Mouse (Mus musculus) embryonic facial prominence, embryonic 12.5 days (tissue): ENCODE results near the gene Tacc2. TPM values are rescaled to one million over a fixed set of nuclear protein-coding genes. Genes with fewer than 3 reads are reported as not detected.
"Not testable (repeated sequence)": the region's sequence is repeated elsewhere in the genome, so short reads cannot be mapped to it uniquely, and the experiment has no call there.

ENCODE experiments used
- ATAC-seq: fragments of 200-750 bp; cut with Nextera tagmentation; 2 replicates; pipeline ENCODE4 v1.8.0; 2017; ENCODE audit not compliant: insufficient number of reproducible peaks, insufficient read depth, low FRiP score, low TSS enrichment
- H3K27ac ChIP-seq: fragments of 300-500 bp; sonication (generic); 2 replicates; pipeline ENCODE4 v1.5.1; 2016; ENCODE audit warnings: mild to moderate bottlenecking
- H3K27me3 ChIP-seq: fragments of 300-500 bp; sonication (generic); 2 replicates; pipeline ENCODE4 v1.6.1; 2016; ENCODE audit warnings: mild to moderate bottlenecking, moderate library complexity
- H3K36me3 ChIP-seq: fragments of 300-500 bp; sonication (generic); 2 replicates; pipeline ENCODE4 v1.6.1; 2016; ENCODE audit warnings: mild to moderate bottlenecking
- H3K4me1 ChIP-seq: fragments of 300-500 bp; sonication (generic); 2 replicates; pipeline ENCODE4 v1.6.1; 2016
- H3K4me2 ChIP-seq: fragments of 300-500 bp; sonication (generic); replicated peaks from 2 replicates; pipeline ENCODE4 v1.6.1; 2016; ENCODE audit warnings: mild to moderate bottlenecking, moderate library complexity
- H3K4me3 ChIP-seq: fragments of 300-500 bp; sonication (generic); 2 replicates; pipeline ENCODE4 v1.5.1; 2016; ENCODE audit warnings: mild to moderate bottlenecking
- H3K9ac ChIP-seq: fragments of 300-500 bp; sonication (generic); 2 replicates; pipeline ENCODE4 v1.6.1; 2016; ENCODE audit warnings: mild to moderate bottlenecking, moderate library complexity
- H3K9me3 ChIP-seq: fragments of 300-500 bp; sonication (generic); 2 replicates; pipeline ENCODE4 v1.6.1; 2016; ENCODE audit warnings: mild to moderate bottlenecking, moderate library complexity
- WGBS: fragments of 180-500 bp; shearing (Covaris S2); methylation state at CpG from one replicate; pipeline ENCODE4 v1.1.7; 2016; 5-methylcytosine and 5-hydroxymethylcytosine counted together
- polyA plus RNA-seq: library from polyadenylated mRNA; unstranded; fragments of >200 nt; fragmentation: Nextera tagmentation; extraction: Ambion mirVana; gene quantifications from 2 replicates; pipeline ENCODE4 v1.2.1, GENCODE M21; 2016

The Tacc2 gene
- polyA plus RNA-seq, 1 experiment from 2014 or later: 53.2 TPM

DNA sequence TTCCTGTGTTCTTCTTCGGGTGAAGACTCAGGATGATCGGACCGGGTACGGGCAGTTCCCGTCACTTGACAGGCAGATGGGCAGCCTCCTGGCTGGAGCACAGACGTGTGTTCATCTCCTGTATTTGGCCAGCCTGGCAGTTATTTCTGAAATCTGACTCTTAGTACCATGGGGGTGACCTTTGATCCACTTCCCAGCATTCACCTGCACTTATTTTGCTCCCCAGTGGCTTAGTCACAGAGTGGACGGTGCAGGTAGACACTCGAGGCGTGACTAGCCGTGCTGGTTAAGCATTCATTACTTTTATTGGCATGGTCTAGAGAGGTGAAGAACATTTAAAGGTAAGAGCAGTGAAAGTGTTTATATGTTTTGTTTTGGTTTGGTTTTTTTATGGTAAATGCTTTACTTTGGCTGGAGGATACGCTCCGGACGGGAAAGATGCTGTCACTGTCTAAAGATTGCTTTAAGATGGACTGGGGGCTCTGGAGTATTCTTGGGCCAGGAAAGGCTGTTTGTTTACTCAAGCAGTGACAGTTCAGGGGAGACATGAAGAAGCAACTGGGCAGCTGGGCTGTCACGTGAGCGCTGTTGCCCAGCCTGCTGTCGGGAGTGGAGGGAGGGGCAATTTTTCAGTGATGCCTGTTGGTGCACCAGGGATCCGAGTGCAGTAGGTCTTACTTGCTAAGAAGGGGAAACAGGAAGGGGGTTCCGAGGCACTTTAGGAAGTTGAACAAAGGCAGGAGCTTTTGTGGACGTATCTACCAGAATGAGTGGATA lies 19.0 kb downstream of the Tacc2 start:
- not testable (repeated sequence) for H3K9me3 ChIP-seq
- WGBS: 52% methylated on average over 9 of the region's 19 CpGs

DNA sequence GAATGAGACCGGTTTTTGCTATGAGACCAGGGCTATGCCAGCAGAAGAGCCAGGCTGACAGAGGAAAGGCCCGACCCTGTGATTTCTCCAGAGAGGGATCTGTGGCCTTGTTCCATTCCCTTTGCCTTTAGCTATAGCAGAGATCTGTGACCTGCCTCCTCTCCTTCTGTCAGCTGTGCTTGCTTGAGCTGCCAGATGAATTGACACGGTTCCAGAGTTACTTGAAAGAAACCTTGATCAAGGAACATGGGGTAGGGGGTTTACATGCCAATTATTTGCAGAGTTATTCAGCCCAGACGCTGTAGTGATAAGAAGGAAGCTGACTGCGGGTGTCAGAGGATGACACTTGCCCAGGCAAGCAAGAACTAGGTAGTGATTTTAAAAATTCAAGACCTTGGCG lies 20.3 kb downstream of the Tacc2 start:
- no peak overlapping the region for H3K4me2 ChIP-seq
- no peak overlapping the region for H3K9ac ChIP-seq
- no peak overlapping the region for H3K4me3 ChIP-seq
- H3K27ac ChIP-seq: no peak overlapping the region
- no peaks in the 10 kb centered on the region for H3K27me3 ChIP-seq
- ATAC-seq: no peak
- H3K4me1 ChIP-seq: no peaks in the 10 kb centered on the region
- H3K36me3 ChIP-seq: no peaks in the 10 kb centered on the region
- 61% methylated on average over 6 of the region's 6 CpGs for WGBS
- H3K9me3 ChIP-seq: no peaks in the 10 kb centered on the region

More for the DNA sequence above, 19.0 kb downstream of the Tacc2 start:
- H3K9ac ChIP-seq, H3K4me1 ChIP-seq, H3K4me3 ChIP-seq, H3K27me3 ChIP-seq, H3K27ac ChIP-seq, H3K36me3 ChIP-seq, ATAC-seq, H3K4me2 ChIP-seq: not testable (repeated sequence)

DNA sequence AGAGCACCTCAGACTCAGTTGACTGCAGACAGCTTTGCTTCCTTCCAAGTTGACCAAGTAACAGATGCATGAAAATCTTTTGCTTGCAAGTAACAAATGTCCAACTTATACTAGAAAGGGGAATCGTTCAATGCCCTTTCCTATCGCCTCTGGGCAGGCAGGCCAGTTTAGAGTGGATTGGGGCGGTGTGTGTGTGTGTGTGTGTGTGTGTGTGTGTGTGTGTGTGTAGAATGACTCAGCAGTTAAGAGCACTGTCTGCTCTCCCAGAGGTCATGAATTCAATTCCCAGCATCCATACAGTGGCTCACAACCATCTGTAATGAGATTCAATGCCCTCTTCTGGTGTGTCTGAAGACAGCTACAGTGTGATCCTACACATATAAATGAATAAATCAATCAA lies 22.8 kb downstream of the Tacc2 start:
- no peaks in the 10 kb centered on the region for H3K9me3 ChIP-seq
- 73% methylated on average over 3 of the region's 3 CpGs for WGBS
- no peaks in the 10 kb centered on the region for H3K4me1 ChIP-seq
- ATAC-seq: no peak
- H3K36me3 ChIP-seq: no peaks in the 10 kb centered on the region
- no peak overlapping the region for H3K4me2 ChIP-seq
- H3K27ac ChIP-seq: no peak overlapping the region
- no peak overlapping the region for H3K9ac ChIP-seq
- H3K27me3 ChIP-seq: no peaks in the 10 kb centered on the region
- H3K4me3 ChIP-seq: no peak overlapping the region

DNA sequence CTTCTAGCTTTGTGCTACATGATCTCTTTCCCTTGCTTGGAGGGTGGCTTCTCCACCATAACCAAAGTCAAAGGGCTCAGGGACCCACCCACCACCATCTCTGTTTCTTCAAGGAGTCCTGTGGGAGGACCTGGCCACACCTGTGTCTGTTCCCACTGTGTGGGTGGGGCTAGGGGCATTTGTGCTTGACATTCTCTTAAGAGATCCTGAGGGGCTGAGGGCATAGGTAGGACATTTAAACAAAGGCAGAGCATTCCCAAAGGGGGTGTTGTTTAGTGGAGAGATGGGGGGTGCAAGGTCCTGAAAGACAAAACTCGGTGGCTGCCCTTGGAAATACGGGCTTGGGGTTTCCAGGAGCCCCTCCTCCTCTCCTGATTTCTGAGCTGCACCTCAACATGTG lies 23.3 kb downstream of the Tacc2 start:
- no peaks in the 10 kb centered on the region for H3K9me3 ChIP-seq
- H3K4me3 ChIP-seq: no peak overlapping the region
- no peak for ATAC-seq
- H3K4me2 ChIP-seq: no peak overlapping the region
- H3K27me3 ChIP-seq: no peaks in the 10 kb centered on the region
- H3K27ac ChIP-seq: no peak overlapping the region
- no peaks in the 10 kb centered on the region for H3K4me1 ChIP-seq
- no peaks in the 10 kb centered on the region for H3K36me3 ChIP-seq
- 76% methylated on average over 2 of the region's 2 CpGs for WGBS
- no peak overlapping the region for H3K9ac ChIP-seq

DNA sequence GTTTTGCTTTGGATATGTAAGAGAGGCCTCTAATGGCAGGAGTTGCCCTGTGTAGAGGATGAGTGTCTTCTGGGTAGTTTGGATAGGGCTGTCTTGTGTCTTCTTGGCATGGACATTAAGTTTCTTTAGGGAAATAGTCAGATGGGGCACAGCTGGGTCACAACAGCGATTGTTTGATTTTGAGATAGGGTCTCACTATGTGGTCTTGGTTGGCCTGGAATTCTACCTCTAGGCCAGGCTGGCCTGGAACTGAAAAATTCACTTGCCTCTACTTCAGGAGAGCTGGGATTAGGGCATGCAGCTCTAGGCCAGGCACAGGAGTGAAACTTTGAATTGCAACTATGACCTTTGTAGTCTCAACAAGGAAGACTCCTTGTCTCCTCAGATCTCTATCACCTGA lies 25.6 kb downstream of the Tacc2 start:
- H3K4me2 ChIP-seq: no peak overlapping the region
- no peak overlapping the region for H3K4me3 ChIP-seq
- no peak overlapping the region for H3K27ac ChIP-seq
- H3K9ac ChIP-seq: no peak overlapping the region
- 90% methylated on average over 1 of the region's 1 CpGs for WGBS
- H3K9me3 ChIP-seq: no peaks in the 10 kb centered on the region
- no peaks in the 10 kb centered on the region for H3K4me1 ChIP-seq
- H3K27me3 ChIP-seq: no peaks in the 10 kb centered on the region
- ATAC-seq: no peak
- no peaks in the 10 kb centered on the region for H3K36me3 ChIP-seq

DNA sequence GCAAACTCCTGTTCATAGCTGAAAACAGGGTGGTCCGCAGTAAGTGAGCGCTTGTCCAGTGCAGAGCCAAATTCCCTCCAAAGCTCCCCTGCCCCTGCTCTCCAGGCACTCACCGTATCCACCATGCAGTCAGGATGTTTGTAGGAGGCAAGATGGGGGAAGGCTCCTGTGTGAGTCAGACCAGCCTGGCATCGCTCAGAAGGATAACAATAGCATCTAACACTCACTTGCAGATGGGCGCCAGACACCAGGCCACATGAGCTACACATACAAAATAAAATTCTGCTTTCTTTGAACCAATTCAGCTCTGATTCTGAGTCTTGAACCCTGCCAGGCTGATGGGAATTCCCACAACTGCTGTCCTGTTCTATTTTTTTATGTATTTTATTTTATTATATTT lies 26.3 kb downstream of the Tacc2 start:
- no peak for ATAC-seq
- H3K4me2 ChIP-seq: no peak overlapping the region
- no peak overlapping the region for H3K4me3 ChIP-seq
- H3K9me3 ChIP-seq: no peaks in the 10 kb centered on the region
- WGBS: 87% methylated on average over 5 of the region's 5 CpGs
- H3K4me1 ChIP-seq: no peaks in the 10 kb centered on the region
- no peaks in the 10 kb centered on the region for H3K27me3 ChIP-seq
- H3K9ac ChIP-seq: no peak overlapping the region
- no peak overlapping the region for H3K27ac ChIP-seq
- no peaks in the 10 kb centered on the region for H3K36me3 ChIP-seq

DNA sequence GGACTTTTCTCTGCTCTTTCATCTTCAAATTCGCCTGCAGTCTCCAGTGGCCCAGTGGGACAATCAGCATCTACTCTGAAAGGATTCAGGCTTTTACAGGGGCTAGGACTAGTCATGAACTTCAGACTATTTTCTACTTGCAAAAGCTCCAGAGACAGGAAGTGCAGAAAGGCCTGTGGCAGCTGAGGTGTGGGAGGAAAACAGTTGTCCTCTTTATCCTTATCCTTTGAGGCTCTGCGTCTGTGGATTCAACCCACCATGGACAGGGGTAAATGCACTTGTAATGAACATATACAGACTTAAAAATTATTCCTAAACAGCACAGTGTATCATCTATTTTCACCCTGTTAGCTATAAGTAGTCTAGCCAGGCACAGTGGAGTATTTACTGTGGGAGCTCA lies 27.2 kb downstream of the Tacc2 start:
- no peak overlapping the region for H3K4me2 ChIP-seq
- no peaks in the 10 kb centered on the region for H3K27me3 ChIP-seq
- H3K27ac ChIP-seq: no peak overlapping the region
- no peak for ATAC-seq
- 75% methylated on average over 2 of the region's 2 CpGs for WGBS
- H3K4me1 ChIP-seq: no peaks in the 10 kb centered on the region
- H3K9ac ChIP-seq: no peak overlapping the region
- no peaks in the 10 kb centered on the region for H3K9me3 ChIP-seq
- no peak overlapping the region for H3K4me3 ChIP-seq
- H3K36me3 ChIP-seq: no peaks in the 10 kb centered on the region

DNA sequence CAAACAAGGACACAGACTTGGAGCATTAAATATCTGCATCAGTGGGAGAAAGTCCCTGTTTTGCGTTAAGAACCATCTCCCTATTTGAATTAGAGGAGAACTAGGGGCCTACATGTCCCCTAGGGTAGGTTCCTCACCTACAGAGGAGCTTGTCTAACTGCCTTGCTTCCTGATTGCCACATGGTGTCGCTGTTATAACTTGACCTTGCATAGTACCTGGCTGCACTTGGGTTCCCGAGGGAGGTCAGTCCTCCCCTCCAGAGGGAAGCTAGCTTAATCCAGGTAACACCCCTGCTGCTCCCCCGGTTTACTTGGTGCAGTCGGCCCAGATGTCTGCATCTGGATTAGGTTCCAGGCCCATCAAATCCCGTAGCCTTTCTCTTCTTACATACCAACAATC lies 27.9 kb downstream of the Tacc2 start:
- no peaks in the 10 kb centered on the region for H3K27me3 ChIP-seq
- no peak overlapping the region for H3K27ac ChIP-seq
- H3K4me2 ChIP-seq: no peak overlapping the region
- no peaks in the 10 kb centered on the region for H3K36me3 ChIP-seq
- no peaks in the 10 kb centered on the region for H3K9me3 ChIP-seq
- WGBS: 22% methylated on average over 6 of the region's 6 CpGs
- H3K4me1 ChIP-seq: no peaks in the 10 kb centered on the region
- H3K4me3 ChIP-seq: no peak overlapping the region
- ATAC-seq: no peak
- H3K9ac ChIP-seq: no peak overlapping the region

DNA sequence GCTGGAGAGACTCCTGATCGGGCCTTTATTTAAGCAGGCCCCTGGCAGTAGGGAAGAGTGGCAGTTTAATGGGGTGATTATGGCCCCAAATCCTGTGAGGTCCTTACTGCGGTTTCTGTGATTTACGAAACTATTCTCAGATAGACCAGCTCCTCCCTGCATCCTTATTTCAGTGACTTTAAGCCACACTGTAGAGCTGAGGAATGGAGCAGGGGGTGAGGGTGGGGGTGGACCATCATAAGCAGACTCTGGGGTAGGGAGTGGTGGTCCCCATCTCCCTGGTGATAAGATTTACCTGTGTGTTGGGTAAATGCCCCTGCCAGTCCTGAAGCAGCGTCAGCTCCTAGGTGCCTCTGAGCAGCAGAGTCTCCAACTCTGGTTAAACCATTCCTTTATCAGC lies 29.7 kb downstream of the Tacc2 start:
- Histone ChIP-seq H3K4me2 (no peak overlapping the region), H3K27ac (no peak overlapping the region), H3K4me1 (no peaks in the 10 kb centered on the region), H3K4me3 (no peak overlapping the region), H3K36me3 (no peaks in the 10 kb centered on the region), H3K9ac (no peak overlapping the region), H3K9me3 (no peaks in the 10 kb centered on the region), H3K27me3 (no peaks in the 10 kb centered on the region)
- ATAC-seq: no peak
- 82% methylated on average over 4 of the region's 4 CpGs for WGBS

DNA sequence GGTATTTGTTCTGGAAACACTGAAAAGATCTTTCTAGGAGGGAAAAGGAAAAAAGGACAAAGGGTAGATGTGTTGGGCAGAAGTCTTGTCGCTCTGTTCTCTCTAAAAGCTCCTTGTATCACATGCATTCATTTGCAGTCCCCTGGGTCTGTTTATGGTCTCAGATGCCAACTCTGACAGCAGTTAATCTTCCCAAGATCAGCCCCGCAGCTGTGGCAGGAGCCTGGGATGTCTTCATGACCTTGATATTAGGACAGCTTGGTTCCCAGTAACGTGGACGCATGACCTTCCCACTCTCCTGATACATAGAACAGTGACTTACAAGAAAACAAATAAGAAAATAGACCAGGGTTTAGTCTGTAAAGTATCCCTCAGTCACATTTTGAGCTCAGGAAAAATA lies 36.7 kb downstream of the Tacc2 start:
- H3K9ac ChIP-seq: no peak overlapping the region
- no peaks in the 10 kb centered on the region for H3K27me3 ChIP-seq
- H3K9me3 ChIP-seq: no peaks in the 10 kb centered on the region
- 64% methylated on average over 4 of the region's 4 CpGs for WGBS
- no peaks in the 10 kb centered on the region for H3K36me3 ChIP-seq
- no peak for ATAC-seq
- no peak overlapping the region for H3K4me3 ChIP-seq
- H3K4me2 ChIP-seq: no peak overlapping the region
- no peak overlapping the region for H3K27ac ChIP-seq
- no peaks in the 10 kb centered on the region for H3K4me1 ChIP-seq

DNA sequence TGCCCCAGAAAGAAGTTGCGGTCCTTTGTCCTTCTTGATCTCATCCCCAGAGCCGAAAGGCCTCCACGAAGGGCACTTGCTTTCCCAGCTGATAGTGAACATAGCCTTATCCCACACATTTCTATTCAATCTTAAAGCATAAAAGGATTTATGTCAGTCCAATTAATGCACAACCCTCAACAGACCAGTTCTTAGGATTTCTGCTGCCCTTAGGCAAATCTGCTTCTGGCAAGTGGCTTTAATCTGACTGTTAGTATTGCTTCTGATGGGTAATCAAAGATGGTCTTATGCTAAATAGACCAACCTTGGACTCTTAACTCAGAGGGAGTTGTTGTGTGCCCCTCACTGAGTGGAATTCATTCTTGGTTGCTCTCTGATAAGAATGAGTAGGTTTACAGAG lies 40.4 kb downstream of the Tacc2 start:
- H3K9ac ChIP-seq: no peak overlapping the region
- H3K27me3 ChIP-seq: no peaks in the 10 kb centered on the region
- H3K36me3 ChIP-seq: no peaks in the 10 kb centered on the region
- no peaks in the 10 kb centered on the region for H3K9me3 ChIP-seq
- H3K4me1 ChIP-seq: no peaks in the 10 kb centered on the region
- H3K4me2 ChIP-seq: no peak overlapping the region
- 89% methylated on average over 3 of the region's 3 CpGs for WGBS
- H3K27ac ChIP-seq: no peak overlapping the region
- ATAC-seq: no peak
- no peak overlapping the region for H3K4me3 ChIP-seq

DNA sequence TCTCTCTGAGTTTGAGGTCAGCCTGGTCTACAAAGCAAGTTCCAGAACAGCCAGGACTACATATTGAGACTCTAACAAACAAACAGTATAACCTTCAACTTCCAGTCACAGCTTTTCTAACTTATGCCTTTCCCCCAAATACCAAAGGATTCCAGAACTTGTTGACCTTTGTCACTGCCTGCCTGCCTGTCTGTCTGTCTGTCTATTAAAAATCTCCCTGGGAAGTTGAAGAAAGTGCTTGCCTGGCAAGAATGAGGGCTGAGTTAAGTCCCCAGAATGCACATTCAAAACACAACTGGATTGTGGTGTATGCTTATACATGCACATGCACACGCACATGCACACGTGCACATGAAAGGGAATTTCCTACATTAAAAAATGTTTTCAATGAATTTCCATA lies 43.8 kb downstream of the Tacc2 start:
- 78% methylated on average over 2 of the region's 2 CpGs for WGBS
- H3K4me2 ChIP-seq: no peak overlapping the region
- H3K4me1 ChIP-seq: no peaks in the 10 kb centered on the region
- no peak for ATAC-seq
- no peak overlapping the region for H3K27ac ChIP-seq
- no peak overlapping the region for H3K9ac ChIP-seq
- no peaks in the 10 kb centered on the region for H3K9me3 ChIP-seq
- H3K4me3 ChIP-seq: no peak overlapping the region
- no peaks in the 10 kb centered on the region for H3K27me3 ChIP-seq
- H3K36me3 ChIP-seq: no peaks in the 10 kb centered on the region

DNA sequence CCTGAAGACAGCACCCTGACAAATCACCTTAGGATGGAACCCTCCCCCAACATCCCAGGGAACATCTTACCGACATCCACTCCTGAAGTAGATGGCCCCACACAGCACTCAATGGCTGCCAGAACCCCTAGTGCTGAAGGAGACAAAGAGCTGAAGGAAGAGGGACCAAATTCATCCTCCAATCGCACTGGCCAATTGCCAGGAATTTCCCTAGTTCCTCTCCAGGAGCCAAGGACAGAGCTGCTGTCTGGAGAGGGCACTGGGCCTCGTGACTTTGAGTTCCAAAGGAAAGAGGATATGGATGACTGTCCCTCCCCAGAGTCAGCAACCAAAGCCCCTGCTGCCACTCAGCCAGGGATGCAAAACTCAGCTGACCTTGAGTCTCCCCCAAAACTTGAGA lies 44.7 kb downstream of the Tacc2 start:
- WGBS: 58% methylated on average over 3 of the region's 3 CpGs
- Histone ChIP-seq H3K27ac (no peak overlapping the region), H3K4me1 (no peaks in the 10 kb centered on the region), H3K4me3 (no peak overlapping the region), H3K9ac (no peak overlapping the region), H3K36me3 (no peaks in the 10 kb centered on the region), H3K4me2 (no peak overlapping the region), H3K27me3 (no peaks in the 10 kb centered on the region), H3K9me3 (no peaks in the 10 kb centered on the region)
- ATAC-seq: no peak
